Mouse (Mus musculus) erythroblast, adult 5-6 weeks (primary cell): ENCODE measurements around the gene S100a14. TPM values are rescaled to one million over a fixed set of nuclear protein-coding genes. Genes with fewer than 3 reads are reported as not detected.

Experiments
- ATAC-seq: replicated peaks from 2 replicates; pipeline ENCODE4 v1.8.0; 2016; ENCODE audit warnings: moderate number of reproducible peaks, mild to moderate bottlenecking, moderate TSS enrichment, inconsistent platforms; ENCODE audit not compliant: poor library complexity, low FRiP score, severe bottlenecking
- total RNA-seq, 2 experiments: library from RNA; stranded (forward) in 1 of 2; stranded (reverse) in 1 of 2; fragments of 150-400 nt in 1 of 2; fragments of 200-764, 138-1000 nt in 1 of 2; gene quantifications; 2 replicates each; pipeline versions ENCODE4 v1.2.3 to v1.2.4; 2015 to 2017; ENCODE audit warnings: low replicate concordance in 2 of 2

The S100a14 gene
- total RNA-seq (2015; ENCODE audit: low replicate concordance) = not detected in 2 replicates
- not detected in 2 replicates for total RNA-seq (2017; ENCODE audit: low replicate concordance)

GRCm38 (mm10) chr3:90526580-90526979 is at the start of gene S100a14:
Gene S100a14 (plus strand): TSS chr3:90526856.
- ATAC-seq = peak; percentile 60

GRCm38 (mm10) chr3:90486998-90487397 is 39.7 kb upstream of the S100a14 start:
- ATAC-seq = no peak

- ATAC-seq = no peak
Measured at GRCm38 (mm10) chr3:90488576-90488975, 38.1 kb upstream of the S100a14 start.

GRCm38 (mm10) chr3:90490696-90491256 is 35.9 kb upstream of the S100a14 start, which contains the start of gene Snapin:
Gene Snapin (minus strand): TSS chr3:90491033.
- peak; percentile 98 for ATAC-seq

GRCm38 (mm10) chr3:90491350-90491749 is 35.3 kb upstream of the S100a14 start:
- peak; percentile 31 for ATAC-seq

- no peak for ATAC-seq
Measured at GRCm38 (mm10) chr3:90493831-90494540, 32.7 kb upstream of the S100a14 start.

- ATAC-seq = no peak
Measured at GRCm38 (mm10) chr3:90495850-90496525, 30.7 kb upstream of the S100a14 start.

GRCm38 (mm10) chr3:90497597-90497996 is 29.1 kb upstream of the S100a14 start:
- ATAC-seq = no peak

GRCm38 (mm10) chr3:90503444-90503843 is 23.2 kb upstream of the S100a14 start:
- ATAC-seq = no peak

- ATAC-seq = no peak
Measured at GRCm38 (mm10) chr3:90505216-90505615, 21.4 kb upstream of the S100a14 start.

- no peak for ATAC-seq
Measured at GRCm38 (mm10) chr3:90506362-90506761, 20.3 kb upstream of the S100a14 start.

GRCm38 (mm10) chr3:90508287-90508949 is 18.2 kb upstream of the S100a14 start:
- no peak; the same call in 1 of the 2 replicates for ATAC-seq

GRCm38 (mm10) chr3:90508950-90509746 is 17.5 kb upstream of the S100a14 start, which contains the start of gene Chtop:
Gene Chtop (minus strand): TSS chr3:90509498.
- peak; percentile 89 for ATAC-seq

GRCm38 (mm10) chr3:90509747-90510123 is 16.9 kb upstream of the S100a14 start:
- peak; percentile 11 for ATAC-seq

GRCm38 (mm10) chr3:90512276-90512675 is 14.4 kb upstream of the S100a14 start:
- ATAC-seq = no peak

- ATAC-seq = no peak
Measured at GRCm38 (mm10) chr3:90512948-90513642, 13.6 kb upstream of the S100a14 start.

GRCm38 (mm10) chr3:90513796-90514590 is 12.7 kb upstream of the S100a14 start, which contains the start of the genes S100a1 and S100a13:
Gene S100a1 (minus strand): TSS chr3:90514392.
Gene S100a13 (plus strand): TSS chr3:90514435.
- ATAC-seq = peak; percentile 47

GRCm38 (mm10) chr3:90514691-90515090 is 12.0 kb upstream of the S100a14 start:
- peak; percentile 90 for ATAC-seq
